Mouse (Mus musculus) gastrocnemius, adult 8-10 months (tissue): ENCODE measurements around the gene Commd1. TPM values are rescaled to one million over a fixed set of nuclear protein-coding genes. Genes with fewer than 3 reads are reported as not detected.

Experiments used
- total RNA-seq, 4 experiments: library from RNA; stranded (reverse); gene quantifications; 2 replicates each; pipeline ENCODE4 v1.2.4; 2022

The Commd1 gene
- total RNA-seq, 4 experiments from 2014 or later: 90.9 to 112 (median 101) TPM

Other genes starting within 250 kb of the Commd1 start
- 1 to 10 TPM; 1.0 to 1.7 (median 1.2) TPM for gene B3gnt2, start 121.4 kb downstream of the Commd1 start, total RNA-seq
- gene Zrsr1, start 10.4 kb downstream of the Commd1 start, total RNA-seq: 10 to 100 TPM; 19.3 to 26.7 (median 21.7) TPM
- 1 to 10 TPM in 3 of 4 experiments, under 1 TPM in 1; 0.92 to 2.0 (median 1.4) TPM for gene Gm28048, start 292 bp downstream of the Commd1 start, total RNA-seq
- gene Cct4, start 8.1 kb upstream of the Commd1 start, total RNA-seq: 100 to 1,000 TPM in 1 of 4 experiments, 10 to 100 TPM in 3; 81.4 to 104 (median 87.7) TPM
- gene Fam161a, start 25.1 kb upstream of the Commd1 start, total RNA-seq: 1 to 10 TPM; 2.6 to 3.4 (median 3.1) TPM